Mouse (Mus musculus) cerebellum, adult 2 months (tissue): Measurements from ENCODE around the gene Lrwd1. TPM values are rescaled to one million over a fixed set of nuclear protein-coding genes. Genes with fewer than 3 reads are reported as not detected.
A peak's percentile ranks its signal among the peaks of the same experiment; 100 is the strongest.

Experiments
- DNase-seq, 2 experiments: peaks; one replicate each; pipeline ENCODE4 v3.0.0; 2021
- H3K27ac ChIP-seq: fragments of 200-500 bp; 2 replicates; pipeline ENCODE4 v1.5.1; 2012; ENCODE audit warnings: low read length, control low read depth, inconsistent platforms; ENCODE audit not compliant: insufficient read depth
- H3K27me3 ChIP-seq: fragments of 200-500 bp; 2 replicates; pipeline ENCODE4 v1.6.1; 2012; ENCODE audit warnings: inconsistent platforms, mild to moderate bottlenecking, low read length, moderate library complexity; ENCODE audit not compliant: control insufficient read depth, insufficient read depth
- H3K4me1 ChIP-seq: fragments of 200-500 bp; 2 replicates; pipeline ENCODE4 v1.6.1; 2011; ENCODE audit warnings: low read length; ENCODE audit not compliant: control insufficient read depth, insufficient read depth
- H3K4me3 ChIP-seq: fragments of 200-500 bp; replicated peaks from 2 replicates; pipeline ENCODE3; 2011; ENCODE audit warnings: mild to moderate bottlenecking, low read depth, low read length, control low read depth; ENCODE audit not compliant: insufficient read depth
- CTCF ChIP-seq: fragments of 200-500 bp; IDR thresholded peaks from 2 replicates; pipeline ENCODE4 v1.5.1; 2011; ENCODE audit warnings: low read depth, mild to moderate bottlenecking, control low read depth, low read length, moderate library complexity, borderline replicate concordance; ENCODE audit not compliant: insufficient read depth
- POLR2A ChIP-seq: fragments of 200-500 bp; IDR thresholded peaks from 2 replicates; pipeline ENCODE4 v1.6.1; 2011; ENCODE audit warnings: low read length, control low read depth, borderline replicate concordance; ENCODE audit not compliant: insufficient read depth
- WGBS: fragments of 180-500 bp; shearing (Covaris S2); methylation state at CpG from one replicate; pipeline ENCODE4 v1.1.7; 2018; 5-methylcytosine and 5-hydroxymethylcytosine counted together
- polyA plus RNA-seq: library from polyadenylated mRNA; depleted of rRNA; stranded (reverse); fragments of >200 nt; gene quantifications from 2 replicates; pipeline ENCODE4 v1.2.3, GENCODE M21; 2012; rRNA removed

Gene Lrwd1
- 21.5 and 23.7 TPM in 2 replicates for polyA plus RNA-seq

DNA sequence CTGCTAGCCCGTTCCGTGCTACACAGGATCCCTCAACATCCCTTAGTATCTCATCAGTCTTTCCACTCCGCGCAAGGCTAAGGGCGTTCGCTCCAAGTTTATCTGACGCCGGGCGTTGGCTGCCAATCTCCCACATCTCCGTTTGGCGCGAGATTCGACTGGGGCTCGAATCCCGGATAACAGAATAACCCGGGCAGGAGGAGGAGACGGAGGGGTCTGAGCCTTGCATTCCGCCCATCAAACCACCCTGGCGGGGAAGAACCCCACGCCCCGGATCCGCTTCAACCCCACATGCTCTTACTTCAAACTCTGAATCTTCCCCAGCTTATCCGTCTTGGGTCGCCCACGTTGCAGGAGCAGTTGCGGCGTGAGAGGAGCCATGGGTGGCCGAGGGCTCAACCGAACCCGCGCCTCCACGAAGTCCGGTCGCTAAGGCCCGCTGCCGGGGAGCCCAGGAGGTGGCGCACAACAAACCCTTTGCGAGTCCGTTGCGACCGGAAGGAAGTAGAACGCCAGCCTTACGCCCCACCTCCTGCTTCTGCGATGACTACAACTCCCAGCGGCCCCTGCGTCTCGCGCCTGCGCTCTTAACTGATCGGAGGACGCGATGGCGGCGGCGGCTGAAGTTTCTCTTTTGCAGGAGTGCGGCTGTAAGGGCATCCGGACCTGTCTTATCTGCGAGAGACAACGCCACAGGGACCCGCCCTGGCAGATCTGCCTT is at the start of gene Lrwd1, which contains the start of gene Alkbh4:
Gene Lrwd1 (minus strand): TSS at position 504 of the 721 bp plus-strand sequence.
Gene Alkbh4 (plus strand): TSS at position 576 of the 721 bp plus-strand sequence.
- WGBS = under 1% methylated on average over 60 of the region's 60 CpGs
- H3K4me1 ChIP-seq = peaks cover 12% of the 10 kb centered on the region
- TF ChIP-seq CTCF (peak; percentile 62; the same call in 1 of the 2 replicates), POLR2A (peak; percentile 55)
- DNase-seq = peak; percentile 96
- peak within 1 kb of the TSS; percentile 97 for H3K4me3 ChIP-seq
- peak within 1 kb of the TSS; percentile 27 for H3K27ac ChIP-seq
- no peaks in the 10 kb centered on the region for H3K27me3 ChIP-seq

- no peak for DNase-seq
- TF ChIP-seq CTCF = peak; percentile 6; the same call in 1 of the 2 replicates
- TF ChIP-seq POLR2A = no peak
- Histone ChIP-seq H3K4me3 (no peak overlapping the region), H3K27ac (no peak overlapping the region), H3K27me3 (no peaks in the 10 kb centered on the region), H3K4me1 (no peaks in the 10 kb centered on the region; the same call in 1 of the 2 replicates)
- 81% methylated on average over 7 of the region's 7 CpGs for WGBS
These were observed 47.9 kb upstream of the Lrwd1 start for GRCm38 (mm10) chr5:136183766-136184165.

DNA sequence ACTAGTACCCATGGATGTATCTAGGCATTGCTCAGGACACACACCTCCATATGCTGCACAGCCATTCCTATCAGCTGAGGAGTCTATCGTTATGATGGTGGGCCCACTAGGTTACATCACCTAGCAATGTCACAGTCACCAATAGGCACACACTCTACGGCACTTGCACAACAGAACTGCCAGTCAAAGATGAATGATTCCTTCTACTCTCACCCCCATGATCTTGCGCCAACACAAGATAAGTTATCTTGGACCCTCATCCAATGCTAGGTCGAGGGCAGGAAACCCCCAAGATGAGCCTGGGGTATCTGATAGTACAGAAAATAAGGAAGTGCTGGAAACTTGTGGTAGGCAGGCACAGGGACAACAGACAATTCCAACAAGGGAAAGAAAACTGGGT is 47.0 kb upstream of the Lrwd1 start:
- no peak for TF ChIP-seq CTCF
- TF ChIP-seq POLR2A = no peak
- no peak for DNase-seq
- no peaks in the 10 kb centered on the region for H3K27me3 ChIP-seq
- no peaks in the 10 kb centered on the region; the same call in 1 of the 2 replicates for H3K4me1 ChIP-seq
- H3K27ac ChIP-seq = no peak overlapping the region
- WGBS = 95% methylated on average over 4 of the region's 4 CpGs
- H3K4me3 ChIP-seq = no peak overlapping the region

GRCm38 (mm10) chr5:136182049-136182448 is 46.2 kb upstream of the Lrwd1 start:
- no peak for TF ChIP-seq POLR2A
- no peak for TF ChIP-seq CTCF
- 80% methylated on average over 6 of the region's 6 CpGs for WGBS
- H3K4me1 ChIP-seq = no peaks in the 10 kb centered on the region; the same call in 1 of the 2 replicates
- no peak overlapping the region for H3K4me3 ChIP-seq
- no peaks in the 10 kb centered on the region for H3K27me3 ChIP-seq
- no peak for DNase-seq
- H3K27ac ChIP-seq = no peak overlapping the region

DNA sequence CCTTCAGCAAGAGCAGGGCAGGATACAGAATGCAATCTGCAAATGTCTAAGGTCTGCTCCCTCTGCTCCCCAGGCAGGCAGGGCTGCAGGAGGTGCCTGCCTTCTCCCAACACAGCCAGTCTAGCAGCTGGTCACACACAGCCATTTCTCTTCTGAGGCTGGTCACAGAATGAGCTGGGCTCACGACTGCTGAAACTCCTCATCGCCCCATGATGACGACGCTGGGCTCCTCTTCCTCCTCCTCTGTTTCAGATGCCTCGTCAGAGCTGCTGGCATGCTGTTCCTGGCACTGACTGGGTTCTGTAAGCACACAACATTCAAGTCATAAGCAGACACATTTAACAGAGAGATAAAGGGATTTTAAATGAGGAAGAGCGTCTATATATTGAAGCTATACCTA is 45.3 kb upstream of the Lrwd1 start:
- 86% methylated on average over 6 of the region's 6 CpGs for WGBS
- DNase-seq = no peak
- Histone ChIP-seq H3K4me1 (no peaks in the 10 kb centered on the region), H3K27me3 (no peaks in the 10 kb centered on the region), H3K27ac (no peak overlapping the region), H3K4me3 (no peak overlapping the region)
- TF ChIP-seq POLR2A (no peak), CTCF (no peak)

DNA sequence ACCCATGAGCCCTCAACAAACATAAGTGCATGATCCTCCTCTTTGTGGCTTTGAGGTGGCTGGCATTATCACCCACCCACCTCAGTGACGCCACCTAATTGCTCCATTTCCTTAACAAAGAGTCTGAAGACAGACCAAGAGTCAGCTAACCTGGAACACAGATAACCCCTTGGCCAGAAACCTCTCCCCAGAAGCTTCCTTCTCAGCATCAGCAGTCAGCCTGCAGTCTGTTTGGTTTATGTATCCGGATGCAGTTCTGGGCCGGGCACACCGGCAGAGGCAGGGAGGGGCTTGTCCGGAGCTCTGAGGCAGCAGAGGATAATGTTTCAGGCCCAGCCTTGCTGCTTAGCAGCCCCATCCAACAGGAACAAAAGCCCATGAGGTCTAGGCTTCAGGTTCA is 43.7 kb upstream of the Lrwd1 start:
- no peaks in the 10 kb centered on the region for H3K27me3 ChIP-seq
- no peaks in the 10 kb centered on the region for H3K4me1 ChIP-seq
- no peak for DNase-seq
- TF ChIP-seq CTCF (no peak), POLR2A (no peak)
- H3K27ac ChIP-seq = no peak overlapping the region
- H3K4me3 ChIP-seq = no peak overlapping the region
- 76% methylated on average over 5 of the region's 5 CpGs for WGBS

DNA sequence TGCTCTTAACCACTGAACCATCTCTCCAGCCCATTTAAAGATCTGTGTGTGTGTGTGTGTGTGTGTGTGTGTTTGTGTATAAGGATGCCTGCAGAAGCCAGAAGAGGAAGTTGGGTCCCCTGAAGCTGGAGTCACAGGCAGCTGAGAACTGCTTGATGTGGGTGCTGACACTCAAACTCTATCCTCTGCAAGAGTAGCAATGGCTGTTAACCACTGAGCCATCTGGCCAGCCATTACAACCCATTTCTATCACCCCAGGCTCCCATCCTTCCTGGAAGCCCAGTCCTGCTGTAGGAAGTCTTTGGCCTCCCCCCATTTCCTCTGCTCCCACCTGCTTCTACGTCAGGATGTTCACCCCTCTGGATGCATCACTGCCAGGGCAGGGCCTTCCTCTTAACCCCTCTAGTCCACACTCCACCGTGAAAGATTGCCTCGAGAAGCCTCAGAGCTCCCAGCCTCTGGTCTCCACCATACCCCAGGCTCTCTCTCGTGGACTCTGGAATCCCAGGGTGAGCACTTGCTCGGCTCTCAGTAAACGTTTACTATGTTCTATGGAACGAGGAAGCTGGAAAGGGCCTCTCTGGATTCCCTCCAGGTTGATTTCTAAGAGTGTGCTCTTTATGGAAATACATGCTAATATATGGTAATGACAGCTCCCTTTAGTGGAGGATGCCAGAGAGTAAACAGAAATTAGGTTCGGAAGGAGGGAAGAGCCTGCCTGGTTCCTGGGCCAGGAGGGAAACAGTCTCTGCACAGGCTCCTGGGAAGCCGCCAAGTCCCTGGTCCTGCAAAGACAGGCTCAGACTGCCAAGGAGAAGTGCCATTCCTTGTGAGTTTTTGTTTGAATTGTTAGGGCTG is 38.0 kb upstream of the Lrwd1 start:
- DNase-seq = peak; percentile 71 to 73
- Histone ChIP-seq H3K27me3 (no peaks in the 10 kb centered on the region), H3K4me1 (peaks cover 10% of the 10 kb centered on the region), H3K4me3 (no peak overlapping the region), H3K27ac (no peak overlapping the region)
- 7% methylated on average over 9 of the region's 9 CpGs for WGBS
- TF ChIP-seq CTCF = no peak

GRCm38 (mm10) chr5:136172939-136173338 is 37.1 kb upstream of the Lrwd1 start:
- Histone ChIP-seq H3K27ac (no peak overlapping the region), H3K4me3 (no peak overlapping the region), H3K27me3 (no peaks in the 10 kb centered on the region), H3K4me1 (peaks cover 10% of the 10 kb centered on the region)
- TF ChIP-seq CTCF (no peak), POLR2A (no peak)
- 85% methylated on average over 9 of the region's 9 CpGs for WGBS
- no peak for DNase-seq
